Mouse (Mus musculus) layer of hippocampus, postnatal 10 days (tissue): ENCODE data around the gene Dnali1. TPM values are rescaled to one million over a fixed set of nuclear protein-coding genes. Genes with fewer than 3 reads are reported as not detected.

Experiments used
- DNase-seq, 2 experiments: peaks; one replicate each; pipeline ENCODE4 v3.0.0; 2021; ENCODE audit warnings: low spot score in 2 of 2
- long read RNA-seq: library from polyadenylated mRNA; stranded (forward); transcript quantifications from one replicate; pipeline ENCODE4 v2.0.0, GENCODE M21; 2023
- total RNA-seq, 2 experiments: library from RNA; stranded (reverse); gene quantifications; 2 replicates each; pipeline ENCODE4 v1.2.3; 2021

Dnali1 gene
- 1 to 10 TPM; 1.4 to 1.6 TPM for total RNA-seq
- long read RNA-seq, partial matches to known transcripts: 0 of 3 reads
- long read RNA-seq, other reads (novel, unspliced or antisense): 0 of 3 reads

DNA sequence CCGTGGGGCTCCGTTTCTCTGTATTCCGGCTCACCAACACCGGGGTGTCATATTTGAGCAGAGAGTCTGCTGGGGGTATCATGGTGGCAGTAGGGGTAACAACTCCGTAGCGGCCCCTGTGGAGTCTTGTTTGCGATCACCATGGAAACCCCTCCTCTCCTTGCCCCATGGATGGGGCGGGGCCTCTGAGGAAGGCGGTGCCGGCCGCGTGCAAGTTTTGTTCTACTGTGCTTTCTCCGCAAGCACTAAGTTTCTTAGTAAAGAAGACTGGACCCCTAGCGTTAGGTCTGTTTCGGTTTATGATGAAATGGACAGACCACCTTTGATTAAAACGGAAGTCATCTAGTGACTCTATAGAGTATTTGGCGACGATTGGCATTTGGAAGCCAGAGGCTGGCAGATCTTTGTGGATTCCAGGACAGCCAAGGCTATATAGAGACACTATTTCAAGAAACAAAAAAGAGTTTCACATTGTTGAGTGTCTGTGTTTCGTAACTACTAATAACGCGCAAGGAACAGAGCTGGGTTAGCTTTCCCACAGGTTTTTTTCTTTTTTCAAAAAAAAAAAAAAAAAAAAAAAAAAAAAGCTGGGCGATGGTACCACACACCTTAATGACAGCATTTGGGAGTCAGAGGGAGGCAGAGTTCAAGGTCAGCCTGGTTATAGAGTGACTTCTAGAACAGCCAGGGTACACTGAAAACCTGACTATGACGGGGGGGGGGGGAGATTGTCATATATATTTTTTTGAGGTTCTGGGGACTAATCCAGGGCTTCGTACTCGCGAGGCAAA is at the start of gene Dnali1:
Gene Dnali1 (minus strand): TSS at position 187 of the 791 bp plus-strand sequence.
- DNase-seq: peak; percentile 37 to 45

DNA sequence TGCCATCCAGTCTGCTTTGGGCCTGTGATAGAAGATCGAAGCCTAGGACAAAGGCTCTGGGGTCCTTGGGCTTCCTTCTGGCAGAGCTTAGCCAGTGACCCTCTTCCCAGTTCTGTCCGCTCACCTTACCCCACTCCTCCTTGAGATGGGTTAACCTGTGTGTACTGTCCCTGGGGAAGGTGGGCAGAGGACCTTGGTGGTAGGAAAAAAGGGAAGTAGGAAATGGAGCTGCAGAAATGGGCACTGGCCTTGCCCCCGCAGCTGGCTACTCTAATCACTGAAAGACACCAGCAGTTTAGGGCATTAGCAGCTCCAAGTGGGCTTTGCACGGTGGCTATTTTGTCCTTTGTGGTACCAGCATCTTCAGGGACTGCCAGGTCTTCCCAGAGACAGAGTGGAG is 49.6 kb upstream of the Dnali1 start:
- DNase-seq: no peak

DNA sequence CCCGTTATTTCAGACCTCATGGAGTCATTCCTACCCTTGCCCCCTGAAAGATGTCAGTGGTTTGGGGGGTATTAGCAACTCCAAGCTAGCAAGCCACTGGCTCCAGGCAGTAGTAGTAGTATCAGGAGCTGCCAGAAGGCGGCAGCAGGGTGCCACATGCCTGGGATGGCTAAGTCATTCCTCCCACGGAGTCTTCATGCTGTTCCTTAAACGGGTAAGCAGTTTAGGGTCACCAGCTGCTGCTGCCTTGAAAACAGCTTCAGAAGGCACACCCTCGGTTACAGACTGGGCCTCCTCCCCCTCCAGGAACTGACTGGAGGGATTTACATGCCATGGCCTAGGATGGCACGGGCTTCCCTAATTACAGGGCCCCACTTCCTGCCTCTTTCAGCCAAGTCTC is 49.1 kb upstream of the Dnali1 start:
- peak; percentile 92 for DNase-seq

DNA sequence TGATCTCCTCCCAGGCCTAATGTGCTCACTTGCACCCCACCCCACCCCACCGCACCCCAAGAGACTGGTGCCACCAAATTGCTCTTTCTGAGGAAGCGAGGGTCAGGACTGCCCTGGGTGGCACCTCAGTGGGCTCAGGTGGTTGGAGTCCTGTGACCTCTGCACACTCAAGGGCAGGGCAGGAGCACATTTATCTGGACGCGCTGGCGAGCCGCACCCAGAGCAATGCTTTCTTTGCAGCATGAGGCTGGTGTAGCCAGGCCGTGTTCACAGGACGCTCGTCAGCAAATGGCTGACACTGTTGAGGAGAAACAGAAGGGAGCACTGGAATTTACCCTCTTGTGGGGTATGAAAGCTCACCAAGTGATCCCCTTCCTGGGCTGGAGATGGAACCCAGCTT is 39.9 kb upstream of the Dnali1 start:
- DNase-seq: no peak

DNA sequence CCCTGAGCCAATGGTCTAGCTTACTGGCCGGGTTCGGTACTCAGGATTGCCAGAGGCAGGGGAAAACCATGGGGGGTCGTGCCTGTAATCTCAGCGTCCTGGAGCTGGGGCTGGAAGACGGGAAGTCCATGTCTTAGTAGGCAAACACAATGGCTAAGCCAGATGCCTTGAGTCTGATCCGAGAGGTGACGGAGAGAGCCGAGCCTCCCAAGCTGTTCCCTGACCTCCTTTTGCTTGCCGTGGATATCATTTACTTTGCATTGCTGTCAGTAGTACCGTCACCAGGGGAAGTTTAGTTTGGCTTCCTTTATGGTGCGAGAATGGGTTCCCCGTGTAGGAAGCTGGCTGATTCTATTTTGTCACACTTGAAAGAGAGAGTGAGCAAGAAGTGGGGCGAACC is 35.8 kb upstream of the Dnali1 start:
- no peak for DNase-seq

DNA sequence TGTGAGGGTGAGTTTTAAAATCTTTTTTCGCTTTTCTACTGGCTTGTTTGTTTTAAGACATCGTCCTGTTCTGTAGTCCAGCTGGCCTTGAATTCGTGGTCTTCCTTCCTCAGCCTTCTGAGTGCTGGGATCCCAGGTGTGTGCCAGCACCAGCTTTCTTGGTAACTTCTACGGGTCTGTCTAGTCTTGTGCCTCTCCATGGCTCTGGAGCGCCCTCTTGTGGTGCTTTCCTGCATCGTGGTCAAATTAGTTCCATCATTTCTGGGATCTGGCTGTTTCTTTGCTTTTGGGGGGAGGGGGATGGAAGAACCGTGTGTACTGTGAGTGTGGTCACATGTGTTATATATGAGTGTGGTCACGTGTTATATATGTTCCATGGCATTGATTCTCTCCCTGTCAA is 34.0 kb upstream of the Dnali1 start:
- peak; percentile 91 to 92 for DNase-seq

DNA sequence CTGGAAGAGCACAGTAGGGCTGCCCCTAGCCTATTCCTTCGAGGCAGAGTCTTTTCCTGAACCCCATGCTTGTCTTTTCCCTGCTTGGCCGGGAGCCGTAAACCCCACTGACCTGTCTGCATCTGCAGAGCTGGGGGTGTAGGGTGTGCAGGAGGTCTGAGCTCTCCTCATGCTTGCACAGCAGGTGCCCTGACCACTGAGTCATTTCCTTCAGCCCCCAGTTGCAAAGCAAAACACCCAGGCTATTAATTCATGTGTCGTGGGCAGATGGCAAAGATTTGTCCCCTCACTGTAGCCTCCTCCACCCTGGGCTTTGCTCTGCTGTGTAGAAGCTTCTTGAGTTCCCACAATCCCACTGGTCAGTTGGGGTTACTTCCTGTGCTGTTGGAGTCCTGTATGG is 31.9 kb upstream of the Dnali1 start:
- no peak for DNase-seq

DNA sequence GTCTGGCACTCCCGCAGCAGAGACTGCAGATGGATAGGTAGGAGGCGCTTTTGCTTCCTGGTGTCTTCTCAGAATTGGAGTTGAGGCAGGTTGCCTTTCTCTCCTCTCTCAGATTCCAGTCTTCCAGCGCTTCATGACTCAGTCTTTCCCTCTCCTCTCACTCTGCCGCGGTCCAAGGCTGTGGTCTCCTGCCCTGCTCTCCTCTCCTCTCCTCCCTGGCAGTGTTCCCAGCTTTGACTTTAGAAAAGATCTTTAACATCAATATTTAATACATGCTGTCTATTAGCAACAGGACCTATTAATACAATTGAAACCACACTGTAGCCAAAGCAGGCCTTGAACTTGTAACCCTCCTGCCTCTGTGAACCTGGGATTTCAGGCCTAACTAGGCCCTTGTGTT is 30.6 kb upstream of the Dnali1 start:
- DNase-seq: no peak

DNA sequence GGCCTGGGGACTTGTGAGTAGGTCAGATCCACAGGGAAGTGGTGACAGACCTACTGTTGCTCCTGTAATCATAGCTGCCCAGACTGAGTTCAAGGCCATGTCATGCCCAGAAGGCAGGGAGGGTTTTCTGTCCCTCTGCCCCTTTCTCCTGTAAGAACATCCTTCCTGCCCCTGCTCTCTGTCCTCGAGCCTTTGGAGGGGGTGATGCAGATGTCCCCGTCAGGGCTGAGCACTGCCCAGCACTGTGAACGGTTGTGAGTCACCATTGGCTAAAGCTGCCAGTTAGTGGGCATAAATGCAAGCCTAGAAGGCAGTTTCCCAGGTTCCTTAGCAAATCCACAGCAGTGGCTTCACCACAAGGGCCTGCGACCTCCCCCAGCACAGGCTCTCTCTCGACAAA is 27.5 kb upstream of the Dnali1 start:
- DNase-seq: no peak

DNA sequence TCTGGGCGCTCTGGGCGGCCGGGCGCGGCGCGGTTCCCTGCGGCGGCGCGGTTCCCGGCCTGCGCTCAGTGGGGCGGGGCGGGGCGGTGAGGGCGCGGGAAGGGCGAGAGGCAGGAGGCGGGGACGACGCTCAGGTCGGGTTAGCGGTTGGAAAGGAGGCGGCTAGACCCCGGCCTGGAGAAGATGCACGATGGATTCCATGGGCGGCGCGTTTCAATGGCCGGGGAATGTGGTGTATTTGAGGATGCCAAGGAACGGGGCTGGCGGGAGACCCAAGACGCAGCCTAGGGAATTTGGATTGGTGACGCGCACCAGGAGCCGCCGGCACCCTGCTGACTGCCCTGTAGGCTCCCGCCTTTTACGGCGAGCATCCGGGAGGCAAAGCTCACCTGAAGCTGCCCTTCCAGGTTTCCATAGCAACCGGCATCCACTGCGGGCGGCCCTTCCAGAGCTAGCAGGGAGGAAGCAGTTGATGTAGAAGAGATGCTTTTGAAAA is 19.9 kb upstream of the Dnali1 start:
- DNase-seq: no peak

DNA sequence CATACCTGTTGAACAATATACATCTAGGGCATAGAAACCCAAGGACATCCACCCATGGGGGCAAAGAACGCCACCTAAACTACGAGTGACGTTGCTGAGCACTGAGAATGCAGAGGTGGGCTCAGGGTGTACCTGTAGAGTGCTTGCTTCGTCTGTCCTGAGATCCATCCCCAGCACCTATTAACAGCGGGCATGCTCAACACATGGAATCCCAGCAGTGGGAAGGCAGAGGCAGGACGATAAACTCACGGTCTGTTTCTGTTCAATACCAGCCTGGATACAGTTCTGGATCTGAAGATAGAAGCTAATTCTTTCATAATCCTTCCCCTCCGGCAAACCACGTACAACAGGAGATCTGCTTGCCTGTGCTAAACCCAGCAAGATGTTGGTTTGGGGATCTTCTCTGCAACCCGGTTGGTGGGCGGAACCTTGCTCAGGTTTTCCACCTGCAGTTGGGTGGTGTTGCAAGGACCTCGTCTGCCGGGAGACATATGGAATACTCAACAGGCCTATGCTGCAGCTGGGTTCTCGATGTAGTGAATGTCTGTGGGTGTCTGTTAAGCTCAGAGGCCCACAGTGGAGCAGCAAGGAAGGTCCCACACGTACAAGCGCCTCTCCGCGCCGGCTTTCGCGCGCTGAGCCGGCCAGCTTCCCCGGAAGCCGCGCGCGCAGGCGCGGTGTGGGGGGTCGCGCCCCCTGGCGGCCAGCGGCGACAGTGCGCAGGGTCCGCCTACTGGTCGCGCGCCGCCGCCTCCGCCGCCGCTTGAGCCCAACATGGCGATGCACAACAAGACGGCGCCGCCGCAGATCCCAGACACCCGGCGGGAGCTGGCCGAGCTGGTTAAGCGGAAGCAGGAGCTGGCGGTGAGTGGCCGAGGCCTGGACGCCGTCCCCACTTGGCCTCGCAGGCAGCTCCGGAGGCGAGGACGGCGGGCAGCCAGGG is 19.2 kb upstream of the Dnali1 start, which contains the start of gene Meaf6:
Gene Meaf6 (plus strand): TSS at position 732 of the 943 bp plus-strand sequence.
- peak; percentile 94 to 97 for DNase-seq

DNA sequence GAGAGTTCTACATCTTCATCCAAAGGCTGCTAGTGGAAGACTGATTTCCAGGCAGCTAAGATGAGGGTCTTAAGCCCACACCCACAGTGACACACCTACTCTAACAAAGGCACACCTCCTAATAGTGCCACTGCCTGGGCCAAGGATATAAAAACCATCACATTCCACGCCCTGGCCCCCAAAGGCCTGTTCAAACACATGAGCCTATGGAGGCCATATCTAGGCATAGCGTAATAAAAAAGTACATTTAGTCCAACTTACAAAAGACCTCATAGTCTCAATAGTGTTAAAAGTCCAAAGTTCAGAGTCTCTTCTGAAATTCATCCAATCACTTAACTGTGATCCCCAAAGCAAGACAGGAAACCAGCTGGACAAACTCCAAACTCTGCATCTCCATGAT is 13.2 kb upstream of the Dnali1 start:
- no peak for DNase-seq

DNA sequence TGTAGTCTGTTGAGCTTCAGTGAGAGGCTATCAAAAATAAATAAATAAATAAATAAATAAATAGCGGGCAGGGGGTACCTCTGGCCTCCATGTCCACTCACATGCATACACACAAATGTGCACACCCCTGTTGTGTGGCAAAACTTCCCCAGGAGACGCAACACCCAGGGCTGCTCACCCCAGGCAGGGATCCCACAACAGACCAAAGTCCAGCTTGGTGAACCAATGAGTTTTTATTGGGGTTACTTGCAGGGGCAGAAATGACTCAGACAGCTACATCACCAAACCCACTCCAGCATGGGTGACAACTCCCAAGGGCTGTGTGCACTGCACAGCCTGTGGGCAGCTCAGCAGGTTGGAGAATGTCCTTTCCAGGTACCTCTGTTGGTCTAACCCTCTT is 12.2 kb upstream of the Dnali1 start:
- no peak for DNase-seq

DNA sequence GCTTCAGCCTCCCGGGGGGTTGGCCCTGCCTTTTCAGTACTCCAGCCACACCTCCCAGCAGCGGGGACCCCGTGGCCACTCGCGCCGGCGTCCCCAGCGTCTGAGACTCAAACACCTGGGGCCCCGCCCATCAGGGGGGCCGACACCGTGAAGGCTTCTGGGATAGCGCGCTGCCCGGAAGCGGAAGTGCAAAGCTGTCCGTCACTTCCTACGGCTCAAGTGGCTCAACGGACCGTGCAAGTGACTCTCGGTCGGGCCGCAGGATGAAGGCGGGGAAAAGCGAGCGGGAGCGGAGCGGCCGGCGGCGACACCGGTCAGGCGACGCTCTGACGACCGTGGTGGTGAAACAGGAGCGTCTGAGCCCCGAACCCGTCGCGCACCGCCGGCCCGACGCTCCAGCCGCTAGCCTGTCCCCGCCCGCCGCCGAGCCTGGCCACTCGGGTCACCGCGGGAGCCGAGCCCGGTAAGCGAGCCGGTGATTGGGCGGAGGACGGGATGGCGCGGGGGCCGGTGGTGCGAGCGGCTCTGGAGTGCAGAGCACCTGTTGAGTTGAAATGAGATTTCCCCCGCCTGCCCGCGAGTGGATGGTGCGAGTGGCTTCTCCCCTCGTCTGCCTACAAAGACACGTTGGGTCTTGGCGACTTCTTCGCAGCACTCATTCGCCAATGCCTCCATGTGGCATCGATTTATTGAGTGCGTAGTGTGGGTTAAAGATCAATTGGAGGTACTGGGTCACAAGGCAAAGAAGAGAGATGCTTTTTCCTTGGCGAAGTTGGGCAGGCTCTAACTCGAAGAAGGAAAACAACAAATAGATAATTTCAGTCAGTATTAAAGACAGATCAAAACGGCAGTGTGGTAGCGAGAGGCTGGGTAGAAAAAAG is 1.2 kb upstream of the Dnali1 start, which contains the start of gene Snip1:
Gene Snip1 (plus strand): TSS at position 183 of the 881 bp plus-strand sequence.
- DNase-seq: peak; percentile 86 to 92

DNA sequence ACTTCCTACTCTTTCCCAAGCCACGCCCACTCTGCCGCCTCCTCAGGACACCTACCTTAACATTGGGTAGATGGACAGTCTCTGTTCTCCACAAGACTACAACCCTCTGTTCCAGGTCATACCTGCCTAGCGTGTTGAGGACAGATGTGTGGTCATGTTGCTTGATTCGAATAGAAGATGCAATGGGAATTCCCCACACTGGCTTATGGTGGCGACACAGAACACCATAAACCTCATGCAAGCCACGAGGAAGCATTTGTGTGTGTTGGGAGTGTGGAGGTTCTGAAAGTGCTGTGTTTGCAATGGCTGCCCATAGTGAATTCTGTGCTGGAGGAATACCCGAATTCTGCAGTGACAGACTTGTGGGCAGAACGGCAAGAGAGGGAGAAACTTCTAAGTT is 1.7 kb downstream of the Dnali1 start:
- DNase-seq: no peak

DNA sequence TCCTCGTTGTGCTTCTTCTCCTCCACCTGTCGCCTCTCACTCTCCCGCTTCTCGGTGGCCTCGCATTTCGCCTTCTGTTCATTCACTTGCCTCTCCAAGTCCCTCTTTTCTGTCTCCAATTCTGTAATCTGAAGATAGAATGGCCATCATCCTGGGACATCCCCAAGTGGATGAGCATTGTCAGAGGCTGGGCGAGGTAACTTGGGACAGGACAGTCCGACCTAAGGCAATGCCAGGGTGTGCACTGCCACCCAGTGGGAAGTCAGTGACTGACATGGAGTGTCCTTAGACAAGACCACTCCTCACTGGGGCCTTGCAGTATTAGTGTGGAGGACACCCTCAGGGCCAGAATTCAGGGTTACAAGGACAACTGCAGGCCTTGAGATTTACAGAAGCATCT is 6.5 kb downstream of the Dnali1 start:
- peak; percentile 72 to 77 for DNase-seq

DNA sequence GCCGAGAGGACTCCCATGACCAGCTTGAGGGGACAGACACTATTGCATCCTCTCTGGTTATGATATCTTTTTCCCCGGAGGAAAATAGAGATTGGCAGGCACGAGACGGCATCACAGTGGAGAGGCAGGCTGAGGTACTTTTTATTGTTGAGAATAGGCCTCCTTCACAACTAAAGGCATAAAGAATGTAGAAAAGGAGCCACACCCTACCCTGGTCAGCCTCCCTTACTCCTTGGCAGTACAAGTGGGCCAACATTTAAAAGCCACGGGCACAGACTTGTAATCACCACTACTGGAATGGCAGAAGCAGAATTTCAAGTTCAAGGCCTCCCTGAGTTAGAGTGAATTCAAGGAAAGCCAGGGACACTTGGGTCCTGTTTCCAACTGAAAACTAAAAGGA is 7.5 kb downstream of the Dnali1 start:
- DNase-seq: no peak

DNA sequence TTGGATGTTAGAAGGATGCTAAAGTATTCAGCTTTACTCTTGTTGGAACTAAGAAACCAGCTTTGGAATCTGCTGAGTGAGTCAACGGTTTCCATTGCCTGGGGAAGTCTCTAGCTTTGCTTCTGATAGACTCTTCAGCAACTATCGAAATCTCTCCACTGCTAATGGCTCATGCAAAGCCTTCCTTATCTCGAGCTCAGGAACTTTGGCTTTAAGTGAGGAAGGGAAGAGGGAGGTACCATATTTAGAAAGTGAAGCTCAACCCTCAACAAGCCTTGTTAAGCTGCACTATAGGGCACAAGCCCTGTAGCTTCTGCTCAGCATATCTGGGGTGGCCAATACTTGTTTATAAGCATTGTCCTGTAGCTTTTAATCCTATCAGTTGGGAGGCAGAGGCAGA is 8.2 kb downstream of the Dnali1 start:
- DNase-seq: no peak

DNA sequence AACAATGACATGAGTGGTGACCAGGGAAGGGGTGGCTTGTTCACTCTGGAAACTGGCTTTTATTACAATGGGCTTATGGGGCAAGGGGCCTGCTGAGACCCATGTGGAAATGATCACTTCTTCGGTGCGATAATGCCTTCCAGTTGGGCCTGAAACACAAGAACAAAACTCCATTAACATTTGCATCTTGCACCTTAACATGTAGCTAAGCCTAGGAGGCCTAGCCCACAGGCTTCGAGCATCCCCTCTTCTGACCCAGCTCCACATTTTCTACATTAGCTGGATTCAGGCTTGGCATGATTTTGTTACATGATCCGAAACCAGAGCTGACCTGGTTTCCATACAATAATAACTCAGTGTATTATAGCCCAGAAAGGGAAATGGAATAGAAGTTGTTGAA is 9.0 kb downstream of the Dnali1 start:
- DNase-seq: no peak

DNA sequence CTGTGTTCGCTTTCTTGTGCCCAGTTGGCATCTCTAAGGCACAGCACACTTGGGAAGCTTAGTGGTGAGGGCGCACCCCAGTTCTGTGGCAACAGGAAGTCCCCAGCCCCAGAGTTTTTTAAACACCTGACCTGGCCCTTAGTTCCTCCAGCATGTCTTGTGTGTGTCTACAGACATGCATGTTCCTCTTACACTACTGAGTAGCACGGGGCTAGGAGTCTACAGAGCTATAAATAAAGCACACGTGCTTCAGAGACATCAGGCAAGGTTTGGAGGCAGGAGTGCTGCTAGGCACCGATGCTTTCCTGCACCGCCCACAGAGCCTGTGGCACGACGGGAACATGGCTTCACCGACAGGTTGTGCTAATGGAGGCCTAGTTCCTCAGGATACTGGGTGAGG is 10.1 kb downstream of the Dnali1 start:
- DNase-seq: no peak

DNA sequence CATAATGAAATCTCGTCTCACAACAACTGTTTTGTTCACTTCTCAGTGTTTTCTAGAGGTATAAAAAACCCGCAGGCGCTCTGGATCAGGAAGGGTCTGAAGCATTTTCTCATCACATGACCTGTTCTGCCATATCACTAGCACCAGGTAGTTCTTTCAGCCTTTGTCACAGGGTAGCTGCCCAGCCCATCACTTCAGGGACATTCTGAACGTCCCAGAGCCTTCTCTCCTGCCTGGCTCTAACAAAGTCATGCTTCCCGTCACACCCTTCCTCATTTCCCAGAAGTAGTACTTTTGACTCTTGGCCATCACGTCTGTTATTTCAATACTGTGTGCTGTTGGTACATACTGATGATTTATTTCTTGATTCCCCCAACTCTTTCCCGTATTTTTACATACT is 21.0 kb downstream of the Dnali1 start:
- DNase-seq: no peak
